Mouse (Mus musculus): ENCODE data around the gene Mllt6. TPM values are rescaled to one million over a fixed set of nuclear protein-coding genes. Genes with fewer than 3 reads are reported as not detected.
"Not testable (repeated sequence)": the region's sequence is repeated elsewhere in the genome, so short reads cannot be mapped to it uniquely, and the experiment has no call there.

Mllt6 gene
- polyA plus RNA-seq, 1 experiment from 2014 or later: 3.4 TPM

DNA sequence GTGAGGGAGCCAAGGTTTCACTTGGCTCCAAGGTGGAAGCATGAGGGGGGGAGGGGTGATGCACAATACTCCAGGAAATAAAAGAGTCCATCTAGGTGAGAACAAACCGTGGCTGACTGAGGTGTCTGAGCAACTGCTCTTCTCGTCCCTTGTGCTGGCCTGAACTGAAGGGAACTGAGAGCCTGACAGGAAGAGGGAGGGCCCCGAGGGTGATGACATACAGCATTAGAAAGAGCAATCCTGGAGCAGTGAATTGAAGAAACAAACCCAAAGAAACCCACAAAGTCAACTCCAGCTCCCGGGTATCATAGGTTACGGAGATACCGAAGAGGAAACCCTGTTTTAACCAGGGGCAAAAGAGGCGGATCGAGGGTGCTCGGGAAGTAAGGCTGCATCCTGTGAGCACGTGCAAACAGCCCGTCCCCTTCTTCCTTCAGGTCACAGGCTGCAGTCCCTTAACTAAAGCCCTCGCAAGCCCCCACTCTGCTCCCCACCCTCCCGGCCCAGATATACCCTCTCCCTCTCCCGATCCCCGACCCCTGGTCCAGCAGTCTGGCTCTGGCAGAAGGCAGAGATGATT lies 55.2 kb downstream of the Mllt6 start:
- H3K27ac ChIP-seq (ENCODE audit: low read depth, low read length): no peak overlapping the region
- H3K4me1 ChIP-seq (replicated peaks; ENCODE audit: control insufficient read depth, insufficient read depth, low read length): no peaks in the 10 kb centered on the region
- H3K4me3 ChIP-seq (ENCODE audit: low read depth, low read length): no peak overlapping the region
- H3K4me2 ChIP-seq (ENCODE audit: low read depth, low read length, severe bottlenecking): no peak overlapping the region
- no peaks in the 10 kb centered on the region for H3K27me3 ChIP-seq (ENCODE audit: control insufficient read depth, insufficient read depth, low read length)
- ATAC-seq (replicated peaks; ENCODE audit: low FRiP score) (no peak), DNase-seq (ENCODE audit: low spot score) (no peak)
- no peak overlapping the region for H3K9ac ChIP-seq (ENCODE audit: low read length)
- peaks cover 3% of the 10 kb centered on the region for H3K9me3 ChIP-seq (ENCODE audit: control insufficient read depth, low read length)
- H3K36me3 ChIP-seq (ENCODE audit: control insufficient read depth, insufficient read depth, low read length): peaks cover 14% of the 10 kb centered on the region
- 86% methylated on average over 15 of the region's 15 CpGs for WGBS

DNA sequence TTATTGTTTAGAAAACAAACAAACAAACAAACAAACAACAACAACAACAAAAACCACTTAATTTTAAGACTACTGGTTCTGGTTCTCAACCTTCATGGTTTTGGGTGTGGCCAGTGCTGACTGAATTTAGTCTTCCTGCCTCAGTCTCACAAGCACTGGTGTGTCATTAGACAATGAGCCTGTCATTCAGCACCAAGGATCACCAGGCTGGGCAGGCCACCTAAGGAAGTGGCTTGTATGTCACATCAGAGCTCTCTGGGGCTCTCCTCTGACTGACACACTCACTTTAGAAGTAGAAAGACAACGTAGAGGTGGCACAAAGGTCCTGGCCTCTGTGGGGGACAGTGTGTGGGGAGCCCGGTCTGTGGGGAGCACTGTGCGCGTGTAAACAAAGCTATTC lies 55.8 kb downstream of the Mllt6 start:
- Histone ChIP-seq H3K9me3 (ENCODE audit: control insufficient read depth, low read length) (peaks cover 3% of the 10 kb centered on the region), H3K4me3 (ENCODE audit: low read depth, low read length) (no peak overlapping the region), H3K27me3 (ENCODE audit: control insufficient read depth, insufficient read depth, low read length) (no peaks in the 10 kb centered on the region), H3K9ac (ENCODE audit: low read length) (no peak overlapping the region), H3K36me3 (ENCODE audit: control insufficient read depth, insufficient read depth, low read length) (peaks cover 14% of the 10 kb centered on the region), H3K27ac (ENCODE audit: low read depth, low read length) (no peak overlapping the region), H3K4me2 (ENCODE audit: low read depth, low read length, severe bottlenecking) (no peak overlapping the region), H3K4me1 (replicated peaks; ENCODE audit: control insufficient read depth, insufficient read depth, low read length) (no peaks in the 10 kb centered on the region)
- WGBS: 86% methylated on average over 4 of the region's 4 CpGs
- ATAC-seq (replicated peaks; ENCODE audit: low FRiP score) (no peak), DNase-seq (ENCODE audit: low spot score) (no peak)

GRCm38 (mm10) chr11:97721338-97721737 lies 58.1 kb downstream of the Mllt6 start:
- Histone ChIP-seq H3K27ac (ENCODE audit: low read depth, low read length) (no peak overlapping the region), H3K27me3 (ENCODE audit: control insufficient read depth, insufficient read depth, low read length) (no peaks in the 10 kb centered on the region), H3K36me3 (ENCODE audit: control insufficient read depth, insufficient read depth, low read length) (peaks cover 17% of the 10 kb centered on the region), H3K4me2 (ENCODE audit: low read depth, low read length, severe bottlenecking) (no peak overlapping the region), H3K9me3 (ENCODE audit: control insufficient read depth, low read length) (peaks cover 3% of the 10 kb centered on the region), H3K9ac (ENCODE audit: low read length) (no peak overlapping the region), H3K4me3 (ENCODE audit: low read depth, low read length) (no peak overlapping the region), H3K4me1 (replicated peaks; ENCODE audit: control insufficient read depth, insufficient read depth, low read length) (no peaks in the 10 kb centered on the region)
- ATAC-seq (replicated peaks; ENCODE audit: low FRiP score): no peak
- 92% methylated on average over 4 of the region's 4 CpGs for WGBS
- DNase-seq (ENCODE audit: low spot score): no peak

- DNase-seq (ENCODE audit: low spot score) (no peak), ATAC-seq (replicated peaks; ENCODE audit: low FRiP score) (no peak)
- no peak overlapping the region for H3K4me2 ChIP-seq (ENCODE audit: low read depth, low read length, severe bottlenecking)
- H3K9me3 ChIP-seq (ENCODE audit: control insufficient read depth, low read length): peaks cover 3% of the 10 kb centered on the region
- no peaks in the 10 kb centered on the region for H3K27me3 ChIP-seq (ENCODE audit: control insufficient read depth, insufficient read depth, low read length)
- H3K4me3 ChIP-seq (ENCODE audit: low read depth, low read length): no peak overlapping the region
- H3K27ac ChIP-seq (ENCODE audit: low read depth, low read length): no peak overlapping the region
- 88% methylated on average over 7 of the region's 7 CpGs for WGBS
- H3K9ac ChIP-seq (ENCODE audit: low read length): no peak overlapping the region
- peaks cover 17% of the 10 kb centered on the region for H3K36me3 ChIP-seq (ENCODE audit: control insufficient read depth, insufficient read depth, low read length)
- no peaks in the 10 kb centered on the region for H3K4me1 ChIP-seq (replicated peaks; ENCODE audit: control insufficient read depth, insufficient read depth, low read length)
These were observed 60.5 kb downstream of the Mllt6 start for GRCm38 (mm10) chr11:97723709-97724108.

- H3K9ac ChIP-seq (ENCODE audit: low read length): no peak overlapping the region
- peaks cover 2% of the 10 kb centered on the region; the same call in 1 of the 2 replicates for H3K36me3 ChIP-seq (ENCODE audit: control insufficient read depth, insufficient read depth, low read length)
- whole genome bisulfite sequencing: 82% methylated on average over 7 of the region's 7 CpGs
- H3K4me1 ChIP-seq (replicated peaks; ENCODE audit: control insufficient read depth, insufficient read depth, low read length): no peaks in the 10 kb centered on the region
- H3K27me3 ChIP-seq (ENCODE audit: control insufficient read depth, insufficient read depth, low read length): no peaks in the 10 kb centered on the region
- no peak overlapping the region for H3K4me3 ChIP-seq (ENCODE audit: low read depth, low read length)
- H3K4me2 ChIP-seq (ENCODE audit: low read depth, low read length, severe bottlenecking): no peak overlapping the region
- H3K9me3 ChIP-seq (ENCODE audit: control insufficient read depth, low read length): no peaks in the 10 kb centered on the region
- no peak overlapping the region for H3K27ac ChIP-seq (ENCODE audit: low read depth, low read length)
- no peak for ATAC-seq (replicated peaks; ENCODE audit: low FRiP score)
- DNase-seq (ENCODE audit: low spot score): no peak
These were observed 65.1 kb downstream of the Mllt6 start for GRCm38 (mm10) chr11:97728311-97728710.

GRCm38 (mm10) chr11:97728730-97729129 lies 65.5 kb downstream of the Mllt6 start:
- H3K27ac ChIP-seq (ENCODE audit: low read depth, low read length): no peak overlapping the region
- peaks cover 2% of the 10 kb centered on the region; the same call in 1 of the 2 replicates for H3K36me3 ChIP-seq (ENCODE audit: control insufficient read depth, insufficient read depth, low read length)
- 0 out of 2 replicates have a peak, but pooled peaks cover 1% of the 10 kb centered on the region for H3K4me1 ChIP-seq (replicated peaks; ENCODE audit: control insufficient read depth, insufficient read depth, low read length)
- no peak overlapping the region for H3K9ac ChIP-seq (ENCODE audit: low read length)
- ATAC-seq (replicated peaks; ENCODE audit: low FRiP score) (no peak), DNase-seq (ENCODE audit: low spot score) (no peak)
- H3K4me2 ChIP-seq (ENCODE audit: low read depth, low read length, severe bottlenecking): no peak overlapping the region
- H3K27me3 ChIP-seq (ENCODE audit: control insufficient read depth, insufficient read depth, low read length): no peaks in the 10 kb centered on the region
- 86% methylated on average over 7 of the region's 7 CpGs for WGBS
- no peaks in the 10 kb centered on the region for H3K9me3 ChIP-seq (ENCODE audit: control insufficient read depth, low read length)
- no peak overlapping the region for H3K4me3 ChIP-seq (ENCODE audit: low read depth, low read length)

GRCm38 (mm10) chr11:97733689-97734088 lies 70.5 kb downstream of the Mllt6 start:
- H3K27ac ChIP-seq (ENCODE audit: low read depth, low read length): no peak overlapping the region
- H3K4me1 ChIP-seq (replicated peaks; ENCODE audit: control insufficient read depth, insufficient read depth, low read length): 0 out of 2 replicates have a peak, but pooled peaks cover 2% of the 10 kb centered on the region
- H3K27me3 ChIP-seq (ENCODE audit: control insufficient read depth, insufficient read depth, low read length): no peaks in the 10 kb centered on the region
- no peak for ATAC-seq (replicated peaks; ENCODE audit: low FRiP score)
- H3K36me3 ChIP-seq (ENCODE audit: control insufficient read depth, insufficient read depth, low read length): no peaks in the 10 kb centered on the region; the same call in 1 of the 2 replicates
- H3K4me2 ChIP-seq (ENCODE audit: low read depth, low read length, severe bottlenecking): no peak overlapping the region
- no peak for DNase-seq (ENCODE audit: low spot score)
- 40% methylated on average over 10 of the region's 10 CpGs for WGBS
- H3K9ac ChIP-seq (ENCODE audit: low read length): no peak overlapping the region
- no peak overlapping the region for H3K4me3 ChIP-seq (ENCODE audit: low read depth, low read length)
- no peaks in the 10 kb centered on the region for H3K9me3 ChIP-seq (ENCODE audit: control insufficient read depth, low read length)

- WGBS: 90% methylated on average over 5 of the region's 5 CpGs
- H3K9me3 ChIP-seq (ENCODE audit: control insufficient read depth, low read length); H3K4me1 ChIP-seq (replicated peaks; ENCODE audit: control insufficient read depth, insufficient read depth, low read length); DNase-seq (ENCODE audit: low spot score); H3K27ac ChIP-seq (ENCODE audit: low read depth, low read length); H3K4me3 ChIP-seq (ENCODE audit: low read depth, low read length); H3K27me3 ChIP-seq (ENCODE audit: control insufficient read depth, insufficient read depth, low read length); ATAC-seq (replicated peaks; ENCODE audit: low FRiP score); H3K4me2 ChIP-seq (ENCODE audit: low read depth, low read length, severe bottlenecking); H3K9ac ChIP-seq (ENCODE audit: low read length); H3K36me3 ChIP-seq (ENCODE audit: control insufficient read depth, insufficient read depth, low read length): not testable (repeated sequence)
These were observed 71.6 kb downstream of the Mllt6 start for GRCm38 (mm10) chr11:97734810-97735209.
